Mouse (Mus musculus) spleen, postnatal 10 days (tissue): ENCODE measurements around the gene Mxd4.
A peak's percentile ranks its signal among the peaks of the same experiment; 100 is the strongest.

Experiments
- DNase-seq, 2 experiments: peaks; one replicate each; pipeline ENCODE4 v3.0.0; 2021 to 2022; ENCODE audit warnings: low spot score in 2 of 2

Gene Mxd4

GRCm38 (mm10) chr5:34197243-34197642 lies 9.7 kb upstream of the Mxd4 start:
- no peak for DNase-seq

GRCm38 (mm10) chr5:34196423-34196822 lies 8.9 kb upstream of the Mxd4 start:
- peak in 1 of 2 experiments; percentile 58 for DNase-seq

GRCm38 (mm10) chr5:34195786-34196185 lies 8.3 kb upstream of the Mxd4 start:
- no peak for DNase-seq

GRCm38 (mm10) chr5:34194975-34195662 lies 7.6 kb upstream of the Mxd4 start:
- DNase-seq = no peak

GRCm38 (mm10) chr5:34194426-34194825 lies 6.9 kb upstream of the Mxd4 start:
- no peak for DNase-seq

- peak in 1 of 2 experiments; percentile 53 for DNase-seq
Observed at GRCm38 (mm10) chr5:34191843-34192242, 4.3 kb upstream of the Mxd4 start.

GRCm38 (mm10) chr5:34191021-34191420 lies 3.5 kb upstream of the Mxd4 start:
- DNase-seq = no peak

- DNase-seq = no peak
Observed at GRCm38 (mm10) chr5:34189521-34189920, 2.0 kb upstream of the Mxd4 start.

- peak in 1 of 2 experiments; percentile 36 for DNase-seq
Observed at GRCm38 (mm10) chr5:34188856-34189255, 1.3 kb upstream of the Mxd4 start.

- DNase-seq = peak; percentile 49 to 72
Observed at GRCm38 (mm10) chr5:34186961-34187391, 544 bp downstream of the Mxd4 start.

GRCm38 (mm10) chr5:34186391-34186790 lies 1.1 kb downstream of the Mxd4 start:
- no peak for DNase-seq

GRCm38 (mm10) chr5:34185791-34186190 lies 1.7 kb downstream of the Mxd4 start:
- peak in 1 of 2 experiments; percentile 8 for DNase-seq

GRCm38 (mm10) chr5:34185051-34185580 lies 2.4 kb downstream of the Mxd4 start:
- DNase-seq = peak in 1 of 2 experiments; percentile 9

GRCm38 (mm10) chr5:34183976-34184375 lies 3.5 kb downstream of the Mxd4 start:
- peak in 1 of 2 experiments; percentile 10 for DNase-seq

GRCm38 (mm10) chr5:34183156-34183880 lies 4.2 kb downstream of the Mxd4 start:
- DNase-seq = peak in 1 of 2 experiments; percentile 16

- DNase-seq = peak in 1 of 2 experiments; percentile 11
Observed at GRCm38 (mm10) chr5:34182486-34182885, 5.0 kb downstream of the Mxd4 start.

GRCm38 (mm10) chr5:34177821-34178220 lies 9.7 kb downstream of the Mxd4 start:
- DNase-seq = peak in 1 of 2 experiments; percentile 7

- peak in 1 of 2 experiments; percentile 6 for DNase-seq
Observed at GRCm38 (mm10) chr5:34177091-34177490, 10.4 kb downstream of the Mxd4 start.

- DNase-seq = peak; percentile 2 to 9
Observed at GRCm38 (mm10) chr5:34176691-34177090, 10.8 kb downstream of the Mxd4 start.

GRCm38 (mm10) chr5:34175403-34175694 lies 12.2 kb downstream of the Mxd4 start:
- peak in 1 of 2 experiments; percentile 1 for DNase-seq

- DNase-seq = peak in 1 of 2 experiments; percentile 2
Observed at GRCm38 (mm10) chr5:34174550-34175402, 12.7 kb downstream of the Mxd4 start.

- peak in 1 of 2 experiments; percentile 3 for DNase-seq
Observed at GRCm38 (mm10) chr5:34174021-34174420, 13.5 kb downstream of the Mxd4 start.
